9 mouse cellular contexts compared by ENCODE assay signal in the genomic region with DNA sequence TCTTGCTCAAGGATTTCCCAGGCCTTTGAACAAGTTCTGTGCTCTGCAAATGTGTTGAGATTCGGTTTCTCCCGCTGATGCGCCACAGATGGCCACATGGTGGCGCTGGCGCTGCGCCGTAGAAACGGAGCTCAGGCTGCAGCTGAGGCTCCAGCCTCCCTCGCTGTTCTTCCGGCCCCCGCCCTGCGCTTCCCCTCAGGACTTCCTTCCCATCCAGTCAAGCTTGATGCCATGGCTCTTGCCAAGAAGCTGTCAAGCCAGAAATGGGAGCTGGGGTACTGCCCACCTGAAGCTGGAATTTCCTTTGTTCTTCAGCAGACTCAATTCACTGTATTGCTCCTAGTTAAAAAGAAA.
DNase-seq lines count a peak whose midpoint lies in the region; ATAC-seq and TF ChIP-seq lines count a peak whose summit lies in the region.
"Had no signal": no experiment of that assay in that cellular context is flagged by ENCODE, and none has a peak within 500 bp of the region (broad histone marks: within the 10 kb centered on the region; RNA-seq: fewer than 3 reads in every experiment).

No protein-coding gene starts in this region.

- H3K9ac ChIP-seq in hindbrain, embryonic 11.5 days (ENCODE audit: low read depth, low read length): no peak overlapping the region
- H3K9ac ChIP-seq in lung, postnatal 0 days (replicated peaks; ENCODE audit: low read depth): no peak overlapping the region

- no peaks in the 10 kb centered on the region for H3K9me3 ChIP-seq in hindbrain, embryonic 11.5 days (ENCODE audit: control insufficient read depth, low read length)
- no peaks in the 10 kb centered on the region for H3K9me3 ChIP-seq in lung, postnatal 0 days (ENCODE audit: low read length)

- H3K36me3 ChIP-seq in hindbrain, embryonic 11.5 days (ENCODE audit: control insufficient read depth, insufficient read depth, low read length): no peaks in the 10 kb centered on the region
- no peaks in the 10 kb centered on the region for H3K36me3 ChIP-seq in lung, postnatal 0 days (ENCODE audit: insufficient read depth, low read length)

- peak; percentile 98 for TF ChIP-seq CTCF in lung, postnatal 0 days (IDR thresholded peaks at IDR 0.05)

- H3K4me3 ChIP-seq in hindbrain, embryonic 11.5 days (ENCODE audit: low read depth, low read length): no peak overlapping the region
- H3K4me3 ChIP-seq in lung, postnatal 0 days (ENCODE audit: low read depth, low read length): no peak overlapping the region

- peak; percentile 83 for TF ChIP-seq EP300 in lung, postnatal 0 days (IDR thresholded peaks at IDR 0.05)

- H3K4me1 ChIP-seq in hindbrain, embryonic 11.5 days (replicated peaks; ENCODE audit: control insufficient read depth, insufficient read depth, low read length): no peaks in the 10 kb centered on the region
- H3K4me1 ChIP-seq in lung, postnatal 0 days (ENCODE audit: insufficient read depth, low read depth, low read length): no peaks in the 10 kb centered on the region

- under 1% methylated on average over 12 of the region's 12 CpGs for WGBS in hindbrain, embryonic 11.5 days
- WGBS in lung, postnatal 0 days: under 1% methylated on average over 12 of the region's 12 CpGs

- H3K4me2 ChIP-seq in hindbrain, embryonic 11.5 days (replicated peaks; ENCODE audit: low read depth, low read length): no peak overlapping the region
- H3K4me2 ChIP-seq in lung, postnatal 0 days (replicated peaks; ENCODE audit: low read depth, low read length): no peak overlapping the region

- H3K27ac ChIP-seq in hindbrain, embryonic 11.5 days (ENCODE audit: low read depth, low read length): no peak overlapping the region
- no peak overlapping the region for H3K27ac ChIP-seq in lung, postnatal 0 days (ENCODE audit: low read length)
- H3K27ac ChIP-seq: macrophage had no signal

- ATAC-seq in hindbrain, embryonic 11.5 days (ENCODE audit: low FRiP score): peak; percentile 89
- ATAC-seq in lung, postnatal 0 days: peak; percentile 88

- no peaks in the 10 kb centered on the region for H3K27me3 ChIP-seq in hindbrain, embryonic 11.5 days (ENCODE audit: control insufficient read depth, insufficient read depth, low read length)
- no peaks in the 10 kb centered on the region for H3K27me3 ChIP-seq in lung, postnatal 0 days (replicated peaks; ENCODE audit: insufficient read depth, low read length)

- peak; percentile 96 for DNase-seq in NIH3T3 (ENCODE audit: low read depth)
- DNase-seq in cerebellum, adult 9-10 months: peak; percentile 82
- DNase-seq in frontal cortex, postnatal 10 days (ENCODE audit: low spot score in 2 of 2): peak; percentile 76 to 89
- peak; percentile 93 for DNase-seq in hindbrain, embryonic 11.5 days (ENCODE audit: low spot score)
- peak; percentile 71 for DNase-seq in layer of hippocampus, adult 9-11 months
- DNase-seq in lung, postnatal 0 days (ENCODE audit: low spot score): peak; percentile 88
- DNase-seq in retina, postnatal 1 day: peak; percentile 88
- DNase-seq in urinary bladder, postnatal 10 days (ENCODE audit: low spot score): peak; percentile 49
